Mouse (Mus musculus) spleen, adult 2 months (tissue): Measurements from ENCODE around the gene Gm10401.

Experiments
- CTCF ChIP-seq: fragments of 200-500 bp; IDR thresholded peaks from 2 replicates; pipeline ENCODE4 v1.5.1; 2011; ENCODE audit warnings: mild to moderate bottlenecking, inconsistent platforms; ENCODE audit not compliant: insufficient read depth, insufficient read length, insufficient replicate concordance; ENCODE audit errors: extremely low read depth
- POLR2A ChIP-seq: fragments of 200-500 bp; IDR thresholded peaks from 2 replicates; pipeline ENCODE4 v1.6.1; 2011; ENCODE audit warnings: low read depth, low read length, inconsistent platforms

- no peak for TF ChIP-seq CTCF
- TF ChIP-seq POLR2A, result no peak
These were observed 27.6 kb downstream of the Gm10401 start for GRCm38 (mm10) chr5:115070457-115070856.
